Mouse (Mus musculus) erythroblast, embryonic 14.5 days (primary cell): Measurements from ENCODE around the gene Ltf. TPM values are rescaled to one million over a fixed set of nuclear protein-coding genes. Genes with fewer than 3 reads are reported as not detected.

Experiments
- H3K27me3 ChIP-seq: 2 replicates; pipeline ENCODE4 v1.6.1; 2012; ENCODE audit warnings: inconsistent platforms; ENCODE audit not compliant: control insufficient read depth
- H3K36me3 ChIP-seq: 2 replicates; pipeline ENCODE4 v1.6.1; 2012; ENCODE audit warnings: mild to moderate bottlenecking, inconsistent platforms; ENCODE audit not compliant: control insufficient read depth
- H3K4me1 ChIP-seq: 2 replicates; pipeline ENCODE4 v1.6.1; 2012; ENCODE audit warnings: inconsistent platforms; ENCODE audit not compliant: control insufficient read depth
- H3K4me3 ChIP-seq: replicated peaks from 2 replicates; pipeline ENCODE3; 2012; ENCODE audit warnings: moderate library complexity, mild to moderate bottlenecking, inconsistent platforms
- H3K9me3 ChIP-seq: 2 replicates; pipeline ENCODE4 v1.6.1; 2012; ENCODE audit warnings: low read length, inconsistent platforms, mixed read lengths; ENCODE audit not compliant: control insufficient read depth
- GATA1 ChIP-seq: IDR thresholded peaks from 2 replicates; pipeline ENCODE4 v1.6.1; 2012; ENCODE audit warnings: low read length, inconsistent platforms, mixed read lengths
- TAL1 ChIP-seq: IDR thresholded peaks from 3 replicates; pipeline ENCODE4 v1.6.1; 2012; ENCODE audit warnings: low read length, inconsistent platforms, mixed read lengths
- polyA plus RNA-seq: library from polyadenylated mRNA; stranded (reverse); fragments of >175 nt; gene quantifications from 2 replicates; pipeline ENCODE4 v1.2.3, GENCODE M21; 2012

Gene Ltf
- polyA plus RNA-seq, 1 experiment, result not detected

- H3K4me1 ChIP-seq, result peaks cover 64% of the 10 kb centered on the region
- TF ChIP-seq GATA1 (no peak), TAL1 (no peak)
- H3K36me3 ChIP-seq, result peaks cover 46% of the 10 kb centered on the region
- H3K27me3 ChIP-seq, result peaks cover 20% of the 10 kb centered on the region
- H3K9me3 ChIP-seq, result no peaks in the 10 kb centered on the region
- peak overlapping the region; percentile 78 for H3K4me3 ChIP-seq
Measured at GRCm38 (mm10) chr9:111055800-111056518, 36.9 kb downstream of the Ltf start.

- no peak for TF ChIP-seq TAL1
- no peak for TF ChIP-seq GATA1
- Histone ChIP-seq H3K27me3 (peaks cover 23% of the 10 kb centered on the region), H3K36me3 (peaks cover 45% of the 10 kb centered on the region), H3K4me3 (peak overlapping the region; percentile 78), H3K9me3 (no peaks in the 10 kb centered on the region), H3K4me1 (peaks cover 64% of the 10 kb centered on the region)
Measured at GRCm38 (mm10) chr9:111056519-111056797, 37.4 kb downstream of the Ltf start.

DNA sequence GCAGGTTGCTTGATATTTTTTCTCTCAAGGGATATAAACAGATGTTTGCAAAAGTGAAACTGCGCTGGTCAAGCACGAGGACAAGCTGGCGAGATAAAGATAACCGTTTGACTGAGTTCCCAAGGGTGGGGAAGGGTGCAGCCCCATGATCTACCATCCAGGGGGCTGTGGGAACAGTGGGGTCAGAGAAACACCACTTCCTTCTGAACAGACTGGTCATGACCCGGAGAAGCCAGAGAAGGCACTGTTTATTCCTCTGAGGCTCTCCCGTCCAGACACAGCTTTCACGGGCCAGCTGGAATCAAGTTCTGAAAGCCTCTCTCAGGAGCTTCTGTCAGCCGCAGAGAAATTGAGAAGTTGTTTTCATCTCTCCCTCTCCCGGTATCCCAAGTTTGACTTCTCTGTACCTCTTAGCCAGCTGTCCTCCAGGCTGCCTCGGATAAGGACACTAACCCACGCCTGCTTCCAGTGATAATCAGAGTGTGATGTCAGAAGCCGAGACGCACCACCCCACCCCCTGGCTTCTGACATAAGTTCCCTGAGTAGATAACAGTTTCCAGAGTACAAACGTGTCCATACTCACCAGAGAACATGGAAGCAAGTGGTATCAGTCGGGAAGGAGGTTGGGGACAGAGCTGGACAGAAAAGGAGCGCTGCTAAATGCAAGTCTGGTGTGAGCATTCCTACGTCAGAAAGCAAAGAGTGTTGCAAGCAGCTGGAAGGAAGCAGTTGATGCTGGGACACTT, 37.9 kb downstream of the Ltf start, which contains the start of gene Ccrl2:
Gene Ccrl2 (minus strand): TSS at position 722 of the 746 bp plus-strand sequence.
- H3K9me3 ChIP-seq, result no peaks in the 10 kb centered on the region
- TF ChIP-seq TAL1, result peak; percentile 93
- peak; percentile 99 for TF ChIP-seq GATA1
- H3K4me3 ChIP-seq, result peak within 1 kb of the TSS; percentile 78
- peaks cover 64% of the 10 kb centered on the region for H3K4me1 ChIP-seq
- peaks cover 41% of the 10 kb centered on the region for H3K36me3 ChIP-seq
- H3K27me3 ChIP-seq, result peaks cover 23% of the 10 kb centered on the region

DNA sequence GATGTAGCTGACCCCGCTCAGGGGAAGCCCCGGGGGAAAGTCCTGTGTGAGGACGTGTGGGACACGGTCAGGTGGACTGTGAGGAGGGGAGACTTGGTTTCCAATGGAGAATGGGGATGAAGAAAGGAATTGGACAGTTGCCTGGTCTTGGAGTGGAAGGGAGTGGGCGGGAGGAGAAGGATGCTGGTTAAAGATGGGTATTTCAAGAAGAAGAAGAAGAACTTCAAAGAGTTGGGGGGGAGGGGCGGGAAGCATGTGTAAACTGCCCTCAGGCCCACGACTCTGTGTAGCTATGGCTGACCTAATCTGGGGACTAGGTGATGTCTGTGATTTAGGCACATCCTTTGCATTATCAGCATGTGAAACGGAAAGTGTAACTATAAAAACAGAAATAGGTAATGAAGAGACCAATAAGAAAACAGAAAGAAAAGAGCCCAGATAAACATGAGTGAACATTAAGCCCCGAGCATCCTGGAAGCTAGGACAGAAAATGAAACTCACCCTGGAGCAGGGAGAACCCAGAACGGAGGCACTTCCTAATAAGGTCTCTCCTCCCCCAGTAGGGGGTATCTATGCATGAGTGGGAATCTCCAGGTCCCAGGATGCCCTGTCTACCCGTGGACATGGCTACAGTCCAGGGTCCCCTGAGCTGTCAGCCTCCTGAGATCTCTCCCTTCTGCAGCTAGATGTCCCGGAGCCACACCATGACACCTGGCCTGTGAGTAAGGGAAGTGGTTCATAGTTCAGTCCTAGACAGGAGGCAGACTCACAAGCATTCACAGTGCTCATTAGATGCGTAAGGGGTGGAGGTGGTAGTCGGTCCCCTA, 38.7 kb downstream of the Ltf start:
- TF ChIP-seq TAL1, result no peak
- no peak for TF ChIP-seq GATA1
- H3K4me1 ChIP-seq, result peaks cover 66% of the 10 kb centered on the region

GRCm38 (mm10) chr9:111058943-111059556, 40.0 kb downstream of the Ltf start:
- TF ChIP-seq GATA1, result no peak
- TF ChIP-seq TAL1, result no peak
- Histone ChIP-seq H3K4me1 (peaks cover 57% of the 10 kb centered on the region), H3K27me3 (peaks cover 27% of the 10 kb centered on the region), H3K36me3 (peaks cover 20% of the 10 kb centered on the region), H3K9me3 (no peaks in the 10 kb centered on the region), H3K4me3 (peak overlapping the region; percentile 25)

More for the DNA sequence above, 38.7 kb downstream of the Ltf start:
- Histone ChIP-seq H3K27me3 (peaks cover 27% of the 10 kb centered on the region), H3K36me3 (peaks cover 33% of the 10 kb centered on the region), H3K4me3 (peak overlapping the region; percentile 78), H3K9me3 (no peaks in the 10 kb centered on the region)

- H3K27me3 ChIP-seq, result peaks cover 27% of the 10 kb centered on the region
- TF ChIP-seq GATA1, result no peak
- no peaks in the 10 kb centered on the region for H3K9me3 ChIP-seq
- H3K4me3 ChIP-seq, result no peak overlapping the region
- H3K36me3 ChIP-seq, result no peaks in the 10 kb centered on the region
- peaks cover 30% of the 10 kb centered on the region for H3K4me1 ChIP-seq
Measured at GRCm38 (mm10) chr9:111062840-111063239, 43.8 kb downstream of the Ltf start.

GRCm38 (mm10) chr9:111067052-111067451, 48.0 kb downstream of the Ltf start:
- Histone ChIP-seq H3K4me1 (peaks cover 5% of the 10 kb centered on the region), H3K36me3 (no peaks in the 10 kb centered on the region), H3K9me3 (no peaks in the 10 kb centered on the region), H3K4me3 (no peak overlapping the region), H3K27me3 (peaks cover 10% of the 10 kb centered on the region; the same call in 1 of the 2 replicates)
- TF ChIP-seq TAL1 (no peak), GATA1 (no peak)

DNA sequence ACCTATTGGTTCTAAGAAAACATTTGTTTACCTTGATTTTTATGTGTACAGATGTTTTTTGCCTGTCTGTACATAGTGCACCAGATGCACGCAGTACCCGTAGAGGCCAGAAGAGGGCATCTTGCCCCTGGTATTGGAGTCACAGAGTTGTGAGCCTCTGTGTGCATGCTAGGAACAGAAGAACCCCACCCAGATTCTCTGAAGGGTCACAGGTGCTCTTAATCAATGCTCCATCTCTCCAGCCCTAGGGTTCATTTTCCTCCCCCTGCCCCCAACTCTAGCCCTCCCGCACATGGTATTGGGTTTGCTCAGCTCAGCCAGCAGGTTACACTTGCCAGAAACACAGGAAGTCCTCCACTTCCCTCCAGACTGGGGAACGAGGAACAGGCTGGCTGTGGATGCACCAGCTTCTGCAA, 51.5 kb downstream of the Ltf start:
- TF ChIP-seq GATA1 (no peak), TAL1 (no peak)
- Histone ChIP-seq H3K9me3 (peaks cover 3% of the 10 kb centered on the region), H3K4me1 (peaks cover 2% of the 10 kb centered on the region), H3K4me3 (no peak overlapping the region), H3K27me3 (peaks cover 6% of the 10 kb centered on the region; the same call in 1 of the 2 replicates), H3K36me3 (no peaks in the 10 kb centered on the region)
